Mouse (Mus musculus): ENCODE measurements around the gene Errfi1. TPM values are rescaled to one million over a fixed set of nuclear protein-coding genes. Genes with fewer than 3 reads are reported as not detected.

Gene Errfi1
- polyA plus RNA-seq, 1 experiment from 2014 or later, result 27.2 TPM

DNA sequence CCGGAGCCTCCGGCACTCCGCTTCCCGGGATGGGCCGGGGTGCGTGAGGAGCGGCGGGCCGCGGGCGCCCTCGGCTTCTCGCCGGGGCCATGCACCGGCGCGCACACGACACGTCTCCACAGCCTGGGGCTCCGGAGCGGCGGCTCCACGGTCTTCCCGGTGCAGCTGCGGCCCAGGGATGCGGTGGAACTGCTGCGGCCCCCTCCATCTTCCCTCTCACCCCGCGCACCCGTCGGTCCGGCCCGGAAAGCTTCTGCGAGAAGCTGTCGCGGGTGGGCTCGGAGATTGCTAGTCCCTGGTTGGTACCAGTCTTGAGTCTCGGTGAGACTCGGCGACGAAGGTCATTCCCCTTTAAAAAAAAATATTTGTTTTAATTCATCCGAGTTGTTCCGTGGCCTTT lies 1.6 kb downstream of the Errfi1 start:
- H3K36me3 ChIP-seq (ENCODE audit: control insufficient read depth, insufficient read depth, low read length), result no peaks in the 10 kb centered on the region
- H3K9me3 ChIP-seq (ENCODE audit: control insufficient read depth, low read length), result no peaks in the 10 kb centered on the region
- peak overlapping the region; percentile 73 for H3K4me3 ChIP-seq (ENCODE audit: low read length)
- no peak; the same call in 1 of the 2 replicates for ATAC-seq
- under 1% methylated on average over 36 of the region's 43 CpGs for WGBS
- H3K4me2 ChIP-seq (ENCODE audit: low read length), result peak overlapping the region; percentile 82
- H3K4me1 ChIP-seq (ENCODE audit: control insufficient read depth, insufficient read depth, low read depth, low read length), result peaks cover 10% of the 10 kb centered on the region
- H3K9ac ChIP-seq (ENCODE audit: low read depth, low read length), result peak overlapping the region; percentile 89
- peak overlapping the region; percentile 96 for H3K27ac ChIP-seq (ENCODE audit: low read depth, low read length)
- H3K27me3 ChIP-seq (replicated peaks; ENCODE audit: control insufficient read depth, insufficient read depth, low read length), result no peaks in the 10 kb centered on the region

DNA sequence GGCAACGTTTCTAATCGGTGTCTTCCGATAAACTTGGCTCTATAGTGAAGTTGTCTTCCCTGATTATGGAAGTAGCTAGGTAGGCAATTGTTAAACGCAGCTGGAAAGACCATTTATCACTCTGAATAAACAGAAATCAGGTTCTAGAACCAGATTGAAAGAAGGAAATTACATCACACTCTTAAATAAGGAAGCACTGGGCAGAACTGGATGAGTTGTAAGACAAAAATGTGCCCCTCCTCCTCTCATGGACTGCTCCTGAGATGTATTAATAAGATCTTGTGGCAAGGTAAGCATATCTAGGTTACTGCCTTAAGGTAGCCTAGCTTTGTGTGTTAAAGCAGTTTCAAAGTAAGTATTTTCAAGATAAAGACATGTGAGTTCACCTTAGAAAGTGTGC lies 6.8 kb downstream of the Errfi1 start:
- no peak overlapping the region for H3K4me3 ChIP-seq (ENCODE audit: low read length)
- H3K4me1 ChIP-seq (ENCODE audit: control insufficient read depth, insufficient read depth, low read depth, low read length), result peaks cover 10% of the 10 kb centered on the region
- no peak overlapping the region for H3K27ac ChIP-seq (ENCODE audit: low read depth, low read length)
- ATAC-seq, result no peak
- no peaks in the 10 kb centered on the region for H3K27me3 ChIP-seq (replicated peaks; ENCODE audit: control insufficient read depth, insufficient read depth, low read length)
- H3K36me3 ChIP-seq (ENCODE audit: control insufficient read depth, insufficient read depth, low read length), result no peaks in the 10 kb centered on the region
- WGBS, result 78% methylated on average over 4 of the region's 4 CpGs
- no peaks in the 10 kb centered on the region for H3K9me3 ChIP-seq (ENCODE audit: control insufficient read depth, low read length)
- H3K9ac ChIP-seq (ENCODE audit: low read depth, low read length), result no peak overlapping the region
- no peak overlapping the region for H3K4me2 ChIP-seq (ENCODE audit: low read length)

DNA sequence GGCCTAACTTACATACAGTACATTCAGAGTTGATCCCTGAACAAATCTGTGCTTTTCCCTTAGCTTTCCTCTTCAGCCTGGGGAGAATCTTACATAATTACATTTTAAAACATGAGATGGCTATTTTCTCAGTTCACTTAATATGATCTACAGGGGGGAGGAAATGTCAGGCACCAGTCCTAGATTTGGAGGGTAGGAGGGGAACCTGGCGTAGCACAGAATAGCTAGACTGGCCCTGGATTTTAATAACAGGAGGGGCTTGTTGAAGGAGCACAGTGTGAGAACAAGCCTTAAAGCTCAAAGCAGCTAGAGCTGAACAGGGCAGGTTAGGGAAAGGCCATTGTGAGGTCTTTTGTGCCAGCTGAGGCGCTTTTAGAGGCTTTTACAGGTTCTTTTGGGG lies 7.4 kb downstream of the Errfi1 start:
- Histone ChIP-seq H3K27me3 (replicated peaks; ENCODE audit: control insufficient read depth, insufficient read depth, low read length) (no peaks in the 10 kb centered on the region), H3K36me3 (ENCODE audit: control insufficient read depth, insufficient read depth, low read length) (peaks cover under 1% of the 10 kb centered on the region; the same call in 1 of the 2 replicates), H3K27ac (ENCODE audit: low read depth, low read length) (no peak overlapping the region), H3K4me3 (ENCODE audit: low read length) (no peak overlapping the region), H3K9me3 (ENCODE audit: control insufficient read depth, low read length) (no peaks in the 10 kb centered on the region), H3K9ac (ENCODE audit: low read depth, low read length) (no peak overlapping the region), H3K4me1 (ENCODE audit: control insufficient read depth, insufficient read depth, low read depth, low read length) (peaks cover 7% of the 10 kb centered on the region), H3K4me2 (ENCODE audit: low read length) (no peak overlapping the region)
- 76% methylated on average over 2 of the region's 2 CpGs for WGBS
- ATAC-seq, result no peak

DNA sequence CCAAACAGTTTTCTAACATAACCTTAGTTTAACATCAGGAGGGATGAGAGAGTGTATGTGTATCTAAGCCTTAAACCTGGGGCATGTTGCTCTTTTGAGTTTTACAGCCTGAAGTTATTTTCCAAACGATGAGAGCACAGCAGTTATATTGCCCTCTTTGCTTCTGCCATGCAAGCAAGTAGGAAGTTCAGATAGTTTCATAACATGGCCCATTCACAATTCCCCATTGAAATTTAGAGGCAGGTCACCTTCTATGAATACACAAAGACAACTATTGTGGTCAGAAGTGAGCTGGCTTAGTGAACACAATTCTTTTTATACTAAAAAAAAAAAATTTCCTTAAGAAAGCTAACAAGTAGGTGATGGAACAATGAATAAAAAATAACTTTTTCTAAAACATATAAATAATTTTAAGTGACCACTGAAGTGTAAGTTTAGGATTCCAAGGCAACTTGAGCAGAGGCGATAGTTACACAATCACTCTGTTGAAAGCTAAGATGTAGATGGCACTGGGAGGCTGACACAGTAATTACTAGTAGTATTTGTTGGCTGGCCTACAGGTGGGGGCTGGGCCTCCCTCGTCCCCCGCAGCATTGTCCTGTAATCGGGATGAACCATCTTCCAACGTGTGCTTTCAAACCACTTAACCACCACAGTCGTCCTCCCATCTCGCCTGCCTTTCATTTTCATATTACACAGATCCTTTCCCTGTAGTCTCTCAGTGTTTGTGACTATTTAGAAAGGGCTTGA lies 9.1 kb downstream of the Errfi1 start:
- H3K36me3 ChIP-seq (ENCODE audit: control insufficient read depth, insufficient read depth, low read length), result peaks cover 8% of the 10 kb centered on the region; the same call in 1 of the 2 replicates
- no peak overlapping the region for H3K4me2 ChIP-seq (ENCODE audit: low read length)
- H3K4me1 ChIP-seq (ENCODE audit: control insufficient read depth, insufficient read depth, low read depth, low read length), result no peaks in the 10 kb centered on the region
- no peaks in the 10 kb centered on the region for H3K27me3 ChIP-seq (replicated peaks; ENCODE audit: control insufficient read depth, insufficient read depth, low read length)
- no peak overlapping the region for H3K27ac ChIP-seq (ENCODE audit: low read depth, low read length)
- no peak for ATAC-seq
- no peak overlapping the region for H3K4me3 ChIP-seq (ENCODE audit: low read length)
- no peak overlapping the region for H3K9ac ChIP-seq (ENCODE audit: low read depth, low read length)
- H3K9me3 ChIP-seq (ENCODE audit: control insufficient read depth, low read length), result no peaks in the 10 kb centered on the region
- WGBS, result 49% methylated on average over 8 of the region's 8 CpGs

DNA sequence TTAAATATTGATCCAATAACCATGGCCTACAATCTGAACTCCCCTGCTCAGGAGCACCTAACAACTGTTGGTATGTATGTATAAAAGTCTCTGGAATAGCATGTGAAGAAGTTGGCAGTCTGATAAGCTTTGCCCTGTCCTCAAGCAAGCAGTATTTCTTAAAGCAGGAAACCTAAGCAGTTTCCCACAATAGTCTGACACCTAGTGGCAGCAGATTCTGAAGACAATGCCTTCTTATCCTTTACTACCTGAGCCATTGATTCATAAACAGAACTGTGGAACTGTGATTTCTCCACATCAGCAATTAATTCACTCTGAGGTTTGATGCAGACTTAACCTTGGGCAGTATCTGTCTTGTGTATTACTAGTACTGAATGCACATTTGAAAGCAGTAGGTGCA lies 11.7 kb downstream of the Errfi1 start:
- H3K4me1 ChIP-seq (ENCODE audit: control insufficient read depth, insufficient read depth, low read depth, low read length), result no peaks in the 10 kb centered on the region
- H3K4me2 ChIP-seq (ENCODE audit: low read length), result no peak overlapping the region
- no peak overlapping the region for H3K27ac ChIP-seq (ENCODE audit: low read depth, low read length)
- H3K4me3 ChIP-seq (ENCODE audit: low read length), result no peak overlapping the region
- peaks cover 8% of the 10 kb centered on the region; the same call in 1 of the 2 replicates for H3K36me3 ChIP-seq (ENCODE audit: control insufficient read depth, insufficient read depth, low read length)
- no peak for ATAC-seq
- no peaks in the 10 kb centered on the region for H3K27me3 ChIP-seq (replicated peaks; ENCODE audit: control insufficient read depth, insufficient read depth, low read length)
- no peak overlapping the region for H3K9ac ChIP-seq (ENCODE audit: low read depth, low read length)
- H3K9me3 ChIP-seq (ENCODE audit: control insufficient read depth, low read length), result no peaks in the 10 kb centered on the region

DNA sequence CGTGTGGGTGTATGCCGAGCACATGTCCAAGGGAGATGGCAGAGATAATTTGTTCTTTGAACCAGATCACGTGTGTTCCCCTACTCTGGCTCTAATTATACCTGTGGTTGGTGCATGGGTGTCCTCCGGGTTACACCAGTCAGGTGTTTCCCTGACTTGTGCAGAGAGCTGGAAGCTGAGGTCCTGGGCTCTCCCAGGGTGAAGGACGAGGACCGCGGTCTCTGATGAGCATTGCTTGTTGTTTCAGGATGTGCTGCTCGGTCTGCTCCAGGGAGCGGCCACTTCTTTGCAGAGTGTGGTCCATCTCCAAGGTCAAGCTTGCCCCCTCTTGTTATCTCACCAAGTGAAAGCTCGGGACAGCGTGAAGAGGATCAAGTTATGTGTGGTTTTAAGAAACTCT lies 12.3 kb downstream of the Errfi1 start:
- Histone ChIP-seq H3K27me3 (replicated peaks; ENCODE audit: control insufficient read depth, insufficient read depth, low read length) (no peaks in the 10 kb centered on the region), H3K9me3 (ENCODE audit: control insufficient read depth, low read length) (no peaks in the 10 kb centered on the region), H3K27ac (ENCODE audit: low read depth, low read length) (no peak overlapping the region), H3K4me2 (ENCODE audit: low read length) (no peak overlapping the region), H3K4me3 (ENCODE audit: low read length) (no peak overlapping the region), H3K9ac (ENCODE audit: low read depth, low read length) (no peak overlapping the region), H3K36me3 (ENCODE audit: control insufficient read depth, insufficient read depth, low read length) (peaks cover 8% of the 10 kb centered on the region; the same call in 1 of the 2 replicates), H3K4me1 (ENCODE audit: control insufficient read depth, insufficient read depth, low read depth, low read length) (peaks cover 1% of the 10 kb centered on the region; the same call in 1 of the 2 replicates)
- 90% methylated on average over 11 of the region's 11 CpGs for WGBS
- no peak for ATAC-seq

DNA sequence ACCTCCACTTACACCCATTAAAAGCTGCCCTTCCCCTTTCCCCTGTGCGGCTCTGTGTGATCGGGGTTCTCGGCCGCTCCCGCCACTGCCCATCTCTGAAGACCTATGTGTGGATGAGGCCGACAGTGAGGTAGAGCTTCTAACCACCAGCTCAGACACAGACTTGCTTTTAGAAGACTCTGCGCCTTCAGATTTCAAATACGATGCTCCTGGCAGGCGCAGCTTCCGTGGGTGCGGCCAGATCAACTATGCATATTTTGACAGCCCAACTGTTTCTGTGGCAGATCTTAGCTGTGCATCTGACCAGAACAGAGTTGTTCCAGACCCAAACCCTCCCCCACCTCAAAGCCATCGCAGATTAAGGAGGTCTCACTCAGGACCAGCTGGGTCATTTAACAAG lies 12.8 kb downstream of the Errfi1 start:
- Histone ChIP-seq H3K36me3 (ENCODE audit: control insufficient read depth, insufficient read depth, low read length) (peaks cover 8% of the 10 kb centered on the region; the same call in 1 of the 2 replicates), H3K27ac (ENCODE audit: low read depth, low read length) (no peak overlapping the region), H3K4me2 (ENCODE audit: low read length) (no peak overlapping the region), H3K27me3 (replicated peaks; ENCODE audit: control insufficient read depth, insufficient read depth, low read length) (no peaks in the 10 kb centered on the region), H3K4me3 (ENCODE audit: low read length) (no peak overlapping the region), H3K4me1 (ENCODE audit: control insufficient read depth, insufficient read depth, low read depth, low read length) (peaks cover 5% of the 10 kb centered on the region), H3K9ac (ENCODE audit: low read depth, low read length) (no peak overlapping the region), H3K9me3 (ENCODE audit: control insufficient read depth, low read length) (no peaks in the 10 kb centered on the region)
- no peak for ATAC-seq
- 97% methylated on average over 12 of the region's 12 CpGs for WGBS

DNA sequence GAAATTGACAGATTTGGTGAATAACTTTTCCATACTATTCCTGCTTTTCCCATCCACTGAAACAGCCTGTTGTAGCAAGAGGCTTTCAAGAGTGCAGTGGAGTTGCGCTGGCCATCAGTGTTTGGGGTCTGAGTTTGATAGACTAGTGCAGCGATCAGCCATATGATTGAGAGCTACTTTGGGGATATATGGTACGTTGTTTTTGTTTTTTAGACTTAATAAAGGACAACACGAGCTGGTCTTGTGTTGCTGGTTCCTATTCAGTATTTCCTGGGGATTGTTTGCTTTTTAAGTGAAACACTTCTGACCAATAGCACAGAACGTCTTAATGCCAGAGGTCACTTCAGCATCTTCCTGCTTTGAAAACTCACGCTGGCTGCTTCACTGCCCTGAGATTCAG lies 14.4 kb downstream of the Errfi1 start:
- Histone ChIP-seq H3K4me1 (ENCODE audit: control insufficient read depth, insufficient read depth, low read depth, low read length) (peaks cover 13% of the 10 kb centered on the region), H3K36me3 (ENCODE audit: control insufficient read depth, insufficient read depth, low read length) (peaks cover 8% of the 10 kb centered on the region; the same call in 1 of the 2 replicates), H3K9ac (ENCODE audit: low read depth, low read length) (no peak overlapping the region), H3K27ac (ENCODE audit: low read depth, low read length) (no peak overlapping the region), H3K9me3 (ENCODE audit: control insufficient read depth, low read length) (no peaks in the 10 kb centered on the region), H3K27me3 (replicated peaks; ENCODE audit: control insufficient read depth, insufficient read depth, low read length) (no peaks in the 10 kb centered on the region), H3K4me2 (ENCODE audit: low read length) (no peak overlapping the region), H3K4me3 (ENCODE audit: low read length) (no peak overlapping the region)
- no peak for ATAC-seq
- WGBS, result 81% methylated on average over 6 of the region's 6 CpGs

DNA sequence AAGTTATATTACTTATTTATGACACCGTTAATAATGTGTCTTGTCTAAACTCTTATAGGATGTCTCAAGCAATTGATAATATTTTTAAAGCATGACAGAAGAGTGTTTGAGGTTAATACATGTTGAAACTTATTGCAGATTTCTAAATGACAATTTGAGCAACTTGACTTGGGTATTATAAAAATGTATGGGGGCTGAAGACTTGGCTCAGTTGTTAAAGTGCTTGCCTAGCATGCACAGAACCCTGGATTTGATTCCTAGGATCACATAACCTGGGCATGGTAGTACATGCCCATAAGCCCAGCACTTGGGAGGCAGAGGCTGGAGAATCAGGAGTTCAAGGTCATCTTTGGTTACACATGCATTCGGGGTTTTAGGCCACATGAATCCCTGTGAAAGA lies 15.1 kb downstream of the Errfi1 start:
- Histone ChIP-seq H3K9me3 (ENCODE audit: control insufficient read depth, low read length) (no peaks in the 10 kb centered on the region), H3K4me1 (ENCODE audit: control insufficient read depth, insufficient read depth, low read depth, low read length) (peaks cover 13% of the 10 kb centered on the region), H3K4me2 (ENCODE audit: low read length) (no peak overlapping the region), H3K27ac (ENCODE audit: low read depth, low read length) (no peak overlapping the region), H3K36me3 (ENCODE audit: control insufficient read depth, insufficient read depth, low read length) (peaks cover 8% of the 10 kb centered on the region; the same call in 1 of the 2 replicates), H3K9ac (ENCODE audit: low read depth, low read length) (no peak overlapping the region), H3K4me3 (ENCODE audit: low read length) (no peak overlapping the region), H3K27me3 (replicated peaks; ENCODE audit: control insufficient read depth, insufficient read depth, low read length) (no peaks in the 10 kb centered on the region)
- 96% methylated on average over 2 of the region's 2 CpGs for WGBS
- ATAC-seq, result no peak
